Mouse (Mus musculus): ENCODE results near the gene Olfr727. TPM values are rescaled to one million over a fixed set of nuclear protein-coding genes. Genes with fewer than 3 reads are reported as not detected.

Olfr727 gene
- not detected in 2 replicates for polyA plus RNA-seq (2016; fragmentation: Nextera tagmentation; extraction: Ambion mirVana)

DNA sequence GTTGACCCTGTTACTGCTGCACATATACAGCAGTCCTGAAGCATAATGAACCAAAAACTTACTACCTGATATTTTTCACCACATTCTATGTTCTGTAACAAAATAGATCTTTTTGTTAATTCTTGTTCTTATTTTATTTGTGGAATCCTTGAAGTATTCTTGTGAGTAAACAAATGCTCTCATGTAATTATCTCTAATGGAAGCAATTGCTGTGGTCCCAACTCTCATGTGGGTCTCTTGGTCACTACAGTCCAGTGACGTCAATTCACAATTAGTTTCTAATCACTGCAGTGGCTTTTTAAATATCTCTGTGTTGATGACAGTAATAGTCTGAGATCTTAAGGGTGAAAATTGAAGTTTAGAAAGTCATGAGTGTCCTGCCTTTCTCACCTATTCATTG, at the start of gene Olfr727:
Gene Olfr727, plus strand, starts transcription at position 301 of the 400 bp plus-strand sequence.
- 90% methylated on average over 1 of the region's 1 CpGs for WGBS
- Histone ChIP-seq H3K27ac (replicated peaks) (no peak within 1 kb of the TSS), H3K27me3 (ENCODE audit: low read depth, poor library complexity, severe bottlenecking) (no peaks in the 10 kb centered on the region), H3K9me3 (replicated peaks) (no peaks in the 10 kb centered on the region), H3K36me3 (no peaks in the 10 kb centered on the region), H3K4me1 (no peaks in the 10 kb centered on the region), H3K4me3 (no peak within 1 kb of the TSS)
- no peak for DNase-seq (ENCODE audit: low spot score)

DNA sequence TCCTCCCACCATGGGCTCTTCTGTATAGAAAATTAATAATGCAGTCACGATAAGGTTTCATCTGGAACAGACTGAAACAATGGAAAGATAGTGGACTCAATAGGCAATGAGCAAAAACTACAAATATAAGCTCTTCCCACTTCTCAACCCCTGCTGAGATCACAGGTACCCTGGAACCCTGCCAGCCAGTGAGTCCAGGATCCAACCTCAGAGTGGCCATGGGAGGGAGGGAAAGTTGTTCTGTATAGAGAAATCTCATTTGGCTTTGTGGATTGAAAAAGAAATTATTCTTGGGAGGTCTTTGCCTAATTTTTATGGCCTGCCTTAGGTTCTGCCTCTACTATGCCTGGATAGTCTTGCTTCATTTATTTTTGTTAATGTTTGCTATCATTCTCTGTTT, 32.1 kb upstream of the Olfr727 start, which contains the start of gene Olfr726:
Gene Olfr726, minus strand, starts transcription at position 101 of the 400 bp plus-strand sequence.
- DNase-seq (ENCODE audit: low spot score): no peak
- Histone ChIP-seq H3K9me3 (replicated peaks) (no peaks in the 10 kb centered on the region), H3K4me1 (no peaks in the 10 kb centered on the region), H3K27me3 (ENCODE audit: low read depth, poor library complexity, severe bottlenecking) (no peaks in the 10 kb centered on the region), H3K36me3 (no peaks in the 10 kb centered on the region), H3K4me3 (no peak within 1 kb of the TSS), H3K27ac (replicated peaks) (no peak within 1 kb of the TSS)
- 92% methylated on average over 1 of the region's 1 CpGs for WGBS

DNA sequence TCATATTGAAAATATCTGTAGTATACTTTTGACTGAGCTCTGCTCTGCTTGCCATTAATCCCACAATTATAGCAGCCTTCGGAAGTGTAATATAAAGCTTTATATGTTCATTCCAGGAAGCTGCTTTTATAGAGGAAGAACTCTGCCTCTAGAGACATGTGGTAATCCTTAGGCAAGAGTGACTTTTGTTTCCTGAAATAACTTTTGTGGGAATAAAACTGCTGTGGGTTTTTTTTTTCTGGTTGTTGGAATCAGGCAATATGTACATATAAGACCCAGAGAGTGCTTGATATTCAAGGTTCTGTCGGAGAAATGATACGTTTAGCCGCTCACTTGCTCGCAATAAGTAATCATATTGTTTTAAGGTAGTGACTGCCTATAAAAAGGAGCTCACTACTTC, 19.6 kb downstream of the Olfr727 start, which contains the start of gene Olfr728:
Gene Olfr728, minus strand, starts transcription at position 101 of the 400 bp plus-strand sequence.
- H3K36me3 ChIP-seq: no peaks in the 10 kb centered on the region
- no peak within 1 kb of the TSS for H3K27ac ChIP-seq (replicated peaks)
- no peaks in the 10 kb centered on the region for H3K9me3 ChIP-seq (replicated peaks)
- 94% methylated on average over 5 of the region's 5 CpGs for WGBS
- H3K4me1 ChIP-seq: no peaks in the 10 kb centered on the region
- no peak for DNase-seq (ENCODE audit: low spot score)
- H3K27me3 ChIP-seq (ENCODE audit: low read depth, poor library complexity, severe bottlenecking): no peaks in the 10 kb centered on the region
- H3K4me3 ChIP-seq: no peak within 1 kb of the TSS

DNA sequence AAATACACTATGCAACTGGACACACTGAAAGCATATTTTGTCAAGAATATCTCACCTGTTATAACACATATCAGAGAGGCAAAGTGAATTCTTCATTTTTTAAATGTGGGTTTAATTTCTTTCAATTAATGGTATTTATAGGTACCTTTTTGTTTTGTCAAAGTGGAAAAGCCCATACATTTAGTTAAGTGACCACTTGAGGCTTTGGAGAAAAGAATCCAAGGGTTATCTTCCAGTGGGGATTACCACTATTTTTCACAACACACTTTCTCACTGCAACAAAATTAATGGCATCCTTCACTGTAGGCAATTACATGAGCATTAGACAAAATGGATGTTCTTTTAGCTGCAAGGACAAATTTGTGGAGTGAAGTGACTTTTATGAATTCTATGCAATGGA, 29.8 kb downstream of the Olfr727 start, which contains the start of gene Olfr729:
Gene Olfr729, minus strand, starts transcription at position 101 of the 400 bp plus-strand sequence.
- Histone ChIP-seq H3K9me3 (replicated peaks) (no peaks in the 10 kb centered on the region), H3K27me3 (ENCODE audit: low read depth, poor library complexity, severe bottlenecking) (no peaks in the 10 kb centered on the region), H3K4me3 (no peak within 1 kb of the TSS), H3K36me3 (no peaks in the 10 kb centered on the region), H3K4me1 (no peaks in the 10 kb centered on the region), H3K27ac (replicated peaks) (no peak within 1 kb of the TSS)
- DNase-seq (ENCODE audit: low spot score): no peak

Other genes with a start within 250 kb of the Olfr727 start
- not detected in 2 replicates for gene Olfr722, start 221.2 kb upstream of the Olfr727 start, polyA plus RNA-seq (2016; fragmentation: Nextera tagmentation; extraction: Ambion mirVana)
- gene Olfr723, start 191.4 kb upstream of the Olfr727 start, polyA plus RNA-seq (2016; fragmentation: Nextera tagmentation; extraction: Ambion mirVana): not detected in 2 replicates
- gene Olfr724, start 159.9 kb upstream of the Olfr727 start, polyA plus RNA-seq (2016; fragmentation: Nextera tagmentation; extraction: Ambion mirVana): not detected in 2 replicates
- not detected in 2 replicates for gene Olfr725, start 82.8 kb upstream of the Olfr727 start, polyA plus RNA-seq (2016; fragmentation: Nextera tagmentation; extraction: Ambion mirVana)
- not detected in 2 replicates for gene Olfr726, start 32.2 kb upstream of the Olfr727 start, polyA plus RNA-seq (2016; fragmentation: Nextera tagmentation; extraction: Ambion mirVana)
- gene Olfr728, start 19.5 kb downstream of the Olfr727 start, polyA plus RNA-seq (2016; fragmentation: Nextera tagmentation; extraction: Ambion mirVana): not detected in 2 replicates
- not detected in 2 replicates for gene Olfr729, start 29.7 kb downstream of the Olfr727 start, polyA plus RNA-seq (2016; fragmentation: Nextera tagmentation; extraction: Ambion mirVana)
- not detected in 2 replicates for gene Olfr730, start 65.0 kb downstream of the Olfr727 start, polyA plus RNA-seq (2016; fragmentation: Nextera tagmentation; extraction: Ambion mirVana)
- not detected in 2 replicates for gene Olfr731, start 118.7 kb downstream of the Olfr727 start, polyA plus RNA-seq (2016; fragmentation: Nextera tagmentation; extraction: Ambion mirVana)
- gene Olfr732, start 161.0 kb downstream of the Olfr727 start, polyA plus RNA-seq (2016; fragmentation: Nextera tagmentation; extraction: Ambion mirVana): not detected in 2 replicates
- gene Olfr733, start 178.3 kb downstream of the Olfr727 start, polyA plus RNA-seq (2016; fragmentation: Nextera tagmentation; extraction: Ambion mirVana): not detected in 2 replicates
- gene Olfr734, start 203.6 kb downstream of the Olfr727 start, polyA plus RNA-seq (2016; fragmentation: Nextera tagmentation; extraction: Ambion mirVana): not detected in 2 replicates
- gene Olfr735, start 225.7 kb downstream of the Olfr727 start, polyA plus RNA-seq (2016; fragmentation: Nextera tagmentation; extraction: Ambion mirVana): not detected in 2 replicates
- gene Tlr11, start 234.7 kb downstream of the Olfr727 start, polyA plus RNA-seq (2016; fragmentation: Nextera tagmentation; extraction: Ambion mirVana): not detected in 2 replicates

All from midbrain, embryonic 10.5 days (tissue).